Mouse (Mus musculus): ENCODE measurements around the gene Abcf1. TPM values are rescaled to one million over a fixed set of nuclear protein-coding genes. Genes with fewer than 3 reads are reported as not detected.

Abcf1 gene
- polyA plus RNA-seq, 1 experiment from 2014 or later, result 78.6 TPM

- no peak overlapping the region for H3K9ac ChIP-seq (ENCODE audit: low read depth, low read length)
- H3K9me3 ChIP-seq (replicated peaks; ENCODE audit: low read length), result no peaks in the 10 kb centered on the region
- peaks cover 12% of the 10 kb centered on the region; the same call in 1 of the 2 replicates for H3K4me1 ChIP-seq (replicated peaks; ENCODE audit: insufficient read depth, low read length)
- ATAC-seq (replicated peaks; ENCODE audit: low FRiP score, low read depth) (no peak), DNase-seq (ENCODE audit: low spot score) (no peak)
- H3K27ac ChIP-seq, result no peak overlapping the region
- 0 out of 2 replicates have a peak, but pooled peaks cover 16% of the 10 kb centered on the region for H3K36me3 ChIP-seq (ENCODE audit: insufficient read depth, low read length)
- TF ChIP-seq CTCF (IDR thresholded peaks at IDR 0.05; ENCODE audit: low read depth), result peak; percentile 22; the same call in 1 of the 2 replicates
- H3K4me3 ChIP-seq (replicated peaks; ENCODE audit: low read depth, low read length), result no peak overlapping the region
- peak overlapping the region; percentile 65 for H3K4me2 ChIP-seq (ENCODE audit: low read length)
- no peaks in the 10 kb centered on the region for H3K27me3 ChIP-seq (ENCODE audit: insufficient read depth, low read length)
- WGBS, result 76% methylated on average over 6 of the region's 6 CpGs
These were observed 54.6 kb downstream of the Abcf1 start for GRCm38 (mm10) chr17:35914975-35915374.

GRCm38 (mm10) chr17:35909919-35910369 lies 59.6 kb downstream of the Abcf1 start, which contains the start of gene Atat1:
Gene Atat1, minus strand, starts transcription at chr17:35910075.
- H3K36me3 ChIP-seq (ENCODE audit: insufficient read depth, low read length), result 0 out of 2 replicates have a peak, but pooled peaks cover 19% of the 10 kb centered on the region
- TF ChIP-seq CTCF (IDR thresholded peaks at IDR 0.05; ENCODE audit: low read depth), result no peak
- peak; percentile 90 for ATAC-seq (replicated peaks; ENCODE audit: low FRiP score, low read depth)
- peaks cover 8% of the 10 kb centered on the region; the same call in 1 of the 2 replicates for H3K4me1 ChIP-seq (replicated peaks; ENCODE audit: insufficient read depth, low read length)
- H3K4me3 ChIP-seq (replicated peaks; ENCODE audit: low read depth, low read length), result peak within 1 kb of the TSS; percentile 65
- peak; percentile 96 for DNase-seq (ENCODE audit: low spot score)
- H3K27me3 ChIP-seq (ENCODE audit: insufficient read depth, low read length), result no peaks in the 10 kb centered on the region
- peak within 1 kb of the TSS; percentile 38 for H3K27ac ChIP-seq
- peak within 1 kb of the TSS; percentile 88 for H3K4me2 ChIP-seq (ENCODE audit: low read length)
- 7% methylated on average over 25 of the region's 25 CpGs for WGBS
- H3K9me3 ChIP-seq (replicated peaks; ENCODE audit: low read length), result no peaks in the 10 kb centered on the region
- H3K9ac ChIP-seq (ENCODE audit: low read depth, low read length), result peak within 1 kb of the TSS; percentile 68

GRCm38 (mm10) chr17:35909186-35909918 lies 60.2 kb downstream of the Abcf1 start:
- no peaks in the 10 kb centered on the region for H3K9me3 ChIP-seq (replicated peaks; ENCODE audit: low read length)
- DNase-seq (ENCODE audit: low spot score) (no peak), ATAC-seq (replicated peaks; ENCODE audit: low FRiP score, low read depth) (peak; percentile 5; the same call in 1 of the 2 replicates)
- no peak for TF ChIP-seq CTCF (IDR thresholded peaks at IDR 0.05; ENCODE audit: low read depth)
- H3K27me3 ChIP-seq (ENCODE audit: insufficient read depth, low read length), result no peaks in the 10 kb centered on the region
- H3K27ac ChIP-seq, result peak overlapping the region; percentile 38
- H3K36me3 ChIP-seq (ENCODE audit: insufficient read depth, low read length), result peaks cover 19% of the 10 kb centered on the region; the same call in 1 of the 2 replicates
- H3K4me1 ChIP-seq (replicated peaks; ENCODE audit: insufficient read depth, low read length), result peaks cover 8% of the 10 kb centered on the region; the same call in 1 of the 2 replicates
- H3K9ac ChIP-seq (ENCODE audit: low read depth, low read length), result peak overlapping the region; percentile 68
- 16% methylated on average over 20 of the region's 20 CpGs for WGBS
- peak overlapping the region; percentile 88 for H3K4me2 ChIP-seq (ENCODE audit: low read length)
- H3K4me3 ChIP-seq (replicated peaks; ENCODE audit: low read depth, low read length), result peak overlapping the region; percentile 65

GRCm38 (mm10) chr17:35907609-35908008 lies 62.0 kb downstream of the Abcf1 start:
- 80% methylated on average over 2 of the region's 2 CpGs for WGBS
- H3K4me1 ChIP-seq (replicated peaks; ENCODE audit: insufficient read depth, low read length), result peaks cover 8% of the 10 kb centered on the region; the same call in 1 of the 2 replicates
- ATAC-seq (replicated peaks; ENCODE audit: low FRiP score, low read depth) (no peak), DNase-seq (ENCODE audit: low spot score) (no peak)
- H3K4me2 ChIP-seq (ENCODE audit: low read length), result no peak overlapping the region
- H3K4me3 ChIP-seq (replicated peaks; ENCODE audit: low read depth, low read length), result no peak overlapping the region
- no peaks in the 10 kb centered on the region for H3K9me3 ChIP-seq (replicated peaks; ENCODE audit: low read length)
- H3K36me3 ChIP-seq (ENCODE audit: insufficient read depth, low read length), result peaks cover 16% of the 10 kb centered on the region; the same call in 1 of the 2 replicates
- no peak overlapping the region for H3K27ac ChIP-seq
- H3K9ac ChIP-seq (ENCODE audit: low read depth, low read length), result no peak overlapping the region
- no peaks in the 10 kb centered on the region for H3K27me3 ChIP-seq (ENCODE audit: insufficient read depth, low read length)
- TF ChIP-seq CTCF (IDR thresholded peaks at IDR 0.05; ENCODE audit: low read depth), result peak; percentile 47; the same call in 1 of the 2 replicates

MicroRNAs within 50 kb of the gene (microRNA counts, 519-probe panel; counts per million panel counts)
- microRNA mmu-miR-1894-3p, result 330 counts per million, percentile 68 among the panel's probes with 10 or more counts
- microRNA mmu-miR-1894-5p, result 330 counts per million, percentile 68 among the panel's probes with 10 or more counts
- 330 counts per million, percentile 68 among the panel's probes with 10 or more counts for microRNA mmu-miR-877

Small RNA genes within 50 kb of the gene (microRNA-seq; reads per million reads assigned to microRNA genes)
- gene Mir1894 (not detected), gene Mir877 (33.9 reads per million, percentile 40 among the genes with 10 or more reads in this experiment)

Other genes starting within 250 kb of the Abcf1 start
- gene Ier3, start 148.1 kb downstream of the Abcf1 start, polyA plus RNA-seq (2015; fragmentation: Nextera tagmentation; extraction: Ambion mirVana), result 83.6 and 93.1 TPM in 2 replicates
- 52.2 and 54.5 TPM in 2 replicates for gene Flot1, start 146.5 kb downstream of the Abcf1 start, polyA plus RNA-seq (2015; fragmentation: Nextera tagmentation; extraction: Ambion mirVana)
- 503 and 575 TPM in 2 replicates for gene Tubb5, start 131.5 kb downstream of the Abcf1 start, polyA plus RNA-seq (2015; fragmentation: Nextera tagmentation; extraction: Ambion mirVana)
- gene Mdc1, start 128.2 kb downstream of the Abcf1 start, polyA plus RNA-seq (2015; fragmentation: Nextera tagmentation; extraction: Ambion mirVana), result 5.4 and 5.6 TPM in 2 replicates
- 36.9 and 44.6 TPM in 2 replicates for gene Nrm, start 108.4 kb downstream of the Abcf1 start, polyA plus RNA-seq (2015; fragmentation: Nextera tagmentation; extraction: Ambion mirVana)
- gene Ppp1r18, start 104.2 kb downstream of the Abcf1 start, polyA plus RNA-seq (2015; fragmentation: Nextera tagmentation; extraction: Ambion mirVana), result 16.2 and 17.2 TPM in 2 replicates
- gene Dhx16, start 89.9 kb downstream of the Abcf1 start, polyA plus RNA-seq (2015; fragmentation: Nextera tagmentation; extraction: Ambion mirVana), result 29.2 and 33.3 TPM in 2 replicates
- 36.6 and 39.1 TPM in 2 replicates for gene 2310061I04Rik, start 72.3 kb downstream of the Abcf1 start, polyA plus RNA-seq (2015; fragmentation: Nextera tagmentation; extraction: Ambion mirVana)
- gene Atat1, start 59.7 kb downstream of the Abcf1 start, polyA plus RNA-seq (2015; fragmentation: Nextera tagmentation; extraction: Ambion mirVana), result 28.4 and 36.9 TPM in 2 replicates
- gene Mrps18b, start 53.4 kb downstream of the Abcf1 start, polyA plus RNA-seq (2015; fragmentation: Nextera tagmentation; extraction: Ambion mirVana), result 88.4 and 94.7 TPM in 2 replicates
- 28.8 and 29.7 TPM in 2 replicates for gene Ppp1r10, start 53.3 kb downstream of the Abcf1 start, polyA plus RNA-seq (2015; fragmentation: Nextera tagmentation; extraction: Ambion mirVana)
- gene Gnl1, start 10.1 kb upstream of the Abcf1 start, polyA plus RNA-seq (2015; fragmentation: Nextera tagmentation; extraction: Ambion mirVana), result 38.2 and 43.7 TPM in 2 replicates
- gene Prr3, start 10.5 kb upstream of the Abcf1 start, polyA plus RNA-seq (2015; fragmentation: Nextera tagmentation; extraction: Ambion mirVana), result 27.9 and 29.3 TPM in 2 replicates
- gene H2-T24, start 50.8 kb upstream of the Abcf1 start, polyA plus RNA-seq (2015; fragmentation: Nextera tagmentation; extraction: Ambion mirVana), result 1.3 and 1.7 TPM in 2 replicates
- 14.2 and 16.1 TPM in 2 replicates for gene H2-T23, start 63.1 kb upstream of the Abcf1 start, polyA plus RNA-seq (2015; fragmentation: Nextera tagmentation; extraction: Ambion mirVana)
- gene H2-T22, start 73.0 kb upstream of the Abcf1 start, polyA plus RNA-seq (2015; fragmentation: Nextera tagmentation; extraction: Ambion mirVana), result 16.4 and 18.6 TPM in 2 replicates
- not detected in 2 replicates for gene Gm6034, start 73.2 kb upstream of the Abcf1 start, polyA plus RNA-seq (2015; fragmentation: Nextera tagmentation; extraction: Ambion mirVana)
- 0.13 and 0.22 TPM in 2 replicates for gene Gm11127, start 88.6 kb upstream of the Abcf1 start, polyA plus RNA-seq (2015; fragmentation: Nextera tagmentation; extraction: Ambion mirVana)
- gene Gm19684, start 151.9 kb upstream of the Abcf1 start, polyA plus RNA-seq (2015; fragmentation: Nextera tagmentation; extraction: Ambion mirVana), result not detected in 2 replicates
- not detected in 2 replicates for gene Gm7030, start 159.7 kb upstream of the Abcf1 start, polyA plus RNA-seq (2015; fragmentation: Nextera tagmentation; extraction: Ambion mirVana)
- not detected in 2 replicates for gene Gm8909, start 198.8 kb upstream of the Abcf1 start, polyA plus RNA-seq (2015; fragmentation: Nextera tagmentation; extraction: Ambion mirVana)
- gene H2-T3, start 220.5 kb upstream of the Abcf1 start, polyA plus RNA-seq (2015; fragmentation: Nextera tagmentation; extraction: Ambion mirVana), result not detected in 2 replicates